Mouse (Mus musculus) hindbrain, embryonic 11.5 days (tissue): ENCODE measurements around the gene Mgat3. TPM values are rescaled to one million over a fixed set of nuclear protein-coding genes. Genes with fewer than 3 reads are reported as not detected.

Experiments used
- ATAC-seq: fragments of 200-750 bp; cut with Nextera tagmentation; 2 replicates; pipeline ENCODE4 v1.8.0; 2017; ENCODE audit warnings: mild to moderate bottlenecking, moderate TSS enrichment, moderate library complexity; ENCODE audit not compliant: low FRiP score
- DNase-seq: peaks from one replicate; pipeline ENCODE4 v3.0.0-alpha.2; 2015; ENCODE audit warnings: low spot score
- H3K27ac ChIP-seq: fragments of 300-500 bp; sonication (generic); 2 replicates; pipeline ENCODE4 v1.5.1; 2014; ENCODE audit warnings: mild to moderate bottlenecking, low read depth, low read length
- H3K27me3 ChIP-seq: fragments of 300-500 bp; sonication (generic); 2 replicates; pipeline ENCODE4 v1.6.1; 2014; ENCODE audit warnings: mild to moderate bottlenecking, low read length, moderate library complexity, mixed read lengths; ENCODE audit not compliant: control insufficient read depth, insufficient read depth
- H3K36me3 ChIP-seq: fragments of 300-500 bp; sonication (generic); 2 replicates; pipeline ENCODE4 v1.6.1; 2014; ENCODE audit warnings: mild to moderate bottlenecking, low read length, moderate library complexity, mixed read lengths; ENCODE audit not compliant: control insufficient read depth, insufficient read depth
- H3K4me1 ChIP-seq: fragments of 300-500 bp; sonication (generic); replicated peaks from 2 replicates; pipeline ENCODE4 v1.6.1; 2014; ENCODE audit warnings: low read length, mixed read lengths; ENCODE audit not compliant: control insufficient read depth, insufficient read depth
- H3K4me2 ChIP-seq: fragments of 300-500 bp; sonication (generic); replicated peaks from 2 replicates; pipeline ENCODE4 v1.6.1; 2014; ENCODE audit warnings: mild to moderate bottlenecking, low read depth, low read length
- H3K4me3 ChIP-seq: fragments of 300-500 bp; sonication (generic); 2 replicates; pipeline ENCODE4 v1.5.1; 2014; ENCODE audit warnings: low read depth, low read length
- H3K9ac ChIP-seq: fragments of 300-500 bp; sonication (generic); 2 replicates; pipeline ENCODE4 v1.6.1; 2014; ENCODE audit warnings: low read depth, low read length
- H3K9me3 ChIP-seq: fragments of 300-500 bp; sonication (generic); 2 replicates; pipeline ENCODE4 v1.6.1; 2016; ENCODE audit warnings: low read length; ENCODE audit not compliant: control insufficient read depth
- WGBS: fragments of 180-500 bp; shearing (Covaris S2); extraction: QIAGEN DNeasy Blood & Tissue Kit; methylation state at CpG from one replicate; pipeline ENCODE4 v1.1.7; 2014; 5-methylcytosine and 5-hydroxymethylcytosine counted together
- polyA plus RNA-seq: library from polyadenylated mRNA; unstranded; fragments of >200 nt; fragmentation: Nextera tagmentation; extraction: Ambion mirVana; gene quantifications from 2 replicates; pipeline ENCODE4 v1.2.1, GENCODE M21; 2014

The Mgat3 gene
- polyA plus RNA-seq, 1 experiment from 2014 or later: 9.8 TPM

GRCm38 (mm10) chr15:80215716-80216479 is 42.4 kb downstream of the Mgat3 start:
- H3K9me3 ChIP-seq: no peaks in the 10 kb centered on the region
- ATAC-seq (no peak), DNase-seq (peak; percentile 41)
- H3K27ac ChIP-seq: no peak overlapping the region
- H3K27me3 ChIP-seq: no peaks in the 10 kb centered on the region
- no peak overlapping the region for H3K4me3 ChIP-seq
- no peak overlapping the region for H3K9ac ChIP-seq
- peaks cover 7% of the 10 kb centered on the region; the same call in 1 of the 2 replicates for H3K36me3 ChIP-seq
- 22% methylated on average over 10 of the region's 10 CpGs for WGBS
- no peaks in the 10 kb centered on the region for H3K4me1 ChIP-seq
- no peak overlapping the region for H3K4me2 ChIP-seq

GRCm38 (mm10) chr15:80216480-80216820 is 42.9 kb downstream of the Mgat3 start:
- ATAC-seq (no peak), DNase-seq (no peak)
- H3K4me1 ChIP-seq: no peaks in the 10 kb centered on the region
- H3K9me3 ChIP-seq: no peaks in the 10 kb centered on the region
- WGBS: 65% methylated on average over 9 of the region's 9 CpGs
- H3K4me3 ChIP-seq: no peak overlapping the region
- no peak overlapping the region for H3K4me2 ChIP-seq
- no peaks in the 10 kb centered on the region for H3K27me3 ChIP-seq
- H3K36me3 ChIP-seq: peaks cover 2% of the 10 kb centered on the region; the same call in 1 of the 2 replicates
- H3K27ac ChIP-seq: no peak overlapping the region
- no peak overlapping the region for H3K9ac ChIP-seq

DNA sequence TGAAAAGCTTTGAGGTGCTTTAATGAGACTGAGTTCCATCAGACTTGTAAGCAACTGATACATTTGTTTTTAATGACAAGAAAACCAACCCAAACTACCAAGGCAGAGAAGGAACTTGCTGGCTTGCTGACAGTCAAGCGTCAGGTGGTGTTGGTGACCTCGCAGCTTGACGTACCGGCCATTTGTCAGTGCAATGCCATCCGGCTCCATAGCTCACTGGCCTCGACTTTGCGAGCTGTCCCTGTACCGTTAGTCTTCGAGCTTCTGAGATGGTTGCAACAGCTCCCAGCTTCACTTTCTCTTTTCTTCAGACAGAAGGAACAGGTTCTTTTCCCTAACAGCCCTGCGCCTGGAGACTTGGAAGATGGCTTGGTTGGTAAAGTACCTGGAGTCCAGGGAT is 44.0 kb downstream of the Mgat3 start:
- no peak overlapping the region for H3K4me2 ChIP-seq
- H3K9ac ChIP-seq: no peak overlapping the region
- no peak overlapping the region for H3K4me3 ChIP-seq
- no peak overlapping the region for H3K27ac ChIP-seq
- peaks cover 2% of the 10 kb centered on the region; the same call in 1 of the 2 replicates for H3K36me3 ChIP-seq
- no peaks in the 10 kb centered on the region for H3K27me3 ChIP-seq
- DNase-seq (no peak), ATAC-seq (no peak)
- no peaks in the 10 kb centered on the region for H3K9me3 ChIP-seq
- H3K4me1 ChIP-seq: no peaks in the 10 kb centered on the region
- WGBS: 90% methylated on average over 10 of the region's 10 CpGs

DNA sequence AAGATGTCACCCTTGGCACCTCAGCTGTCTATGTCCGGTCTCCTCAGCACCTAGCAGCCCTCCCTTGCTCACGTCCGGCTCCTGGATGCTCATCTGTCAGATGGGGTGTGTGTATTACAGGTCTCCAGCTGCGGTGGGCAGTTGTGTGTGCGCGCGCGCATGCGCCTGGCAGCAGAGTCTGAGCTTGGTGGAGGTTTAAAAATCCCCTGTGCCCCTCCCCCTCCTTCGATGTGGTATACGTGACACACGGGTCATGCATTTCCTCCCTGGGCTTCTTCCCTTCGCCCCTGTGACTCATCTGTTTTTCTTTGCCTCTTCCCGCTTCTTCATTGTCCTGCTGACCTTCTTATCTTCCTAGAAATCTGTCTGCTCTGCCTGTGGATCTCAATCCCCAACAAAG is 45.7 kb downstream of the Mgat3 start:
- Histone ChIP-seq H3K27me3 (no peaks in the 10 kb centered on the region), H3K27ac (no peak overlapping the region), H3K4me3 (no peak overlapping the region), H3K4me1 (no peaks in the 10 kb centered on the region), H3K4me2 (no peak overlapping the region), H3K9ac (0 out of 2 replicates have a peak overlapping the region, but pooled peaks have one; percentile 11), H3K9me3 (no peaks in the 10 kb centered on the region), H3K36me3 (no peaks in the 10 kb centered on the region)
- ATAC-seq (no peak), DNase-seq (peak; percentile 25)
- 46% methylated on average over 14 of the region's 14 CpGs for WGBS

DNA sequence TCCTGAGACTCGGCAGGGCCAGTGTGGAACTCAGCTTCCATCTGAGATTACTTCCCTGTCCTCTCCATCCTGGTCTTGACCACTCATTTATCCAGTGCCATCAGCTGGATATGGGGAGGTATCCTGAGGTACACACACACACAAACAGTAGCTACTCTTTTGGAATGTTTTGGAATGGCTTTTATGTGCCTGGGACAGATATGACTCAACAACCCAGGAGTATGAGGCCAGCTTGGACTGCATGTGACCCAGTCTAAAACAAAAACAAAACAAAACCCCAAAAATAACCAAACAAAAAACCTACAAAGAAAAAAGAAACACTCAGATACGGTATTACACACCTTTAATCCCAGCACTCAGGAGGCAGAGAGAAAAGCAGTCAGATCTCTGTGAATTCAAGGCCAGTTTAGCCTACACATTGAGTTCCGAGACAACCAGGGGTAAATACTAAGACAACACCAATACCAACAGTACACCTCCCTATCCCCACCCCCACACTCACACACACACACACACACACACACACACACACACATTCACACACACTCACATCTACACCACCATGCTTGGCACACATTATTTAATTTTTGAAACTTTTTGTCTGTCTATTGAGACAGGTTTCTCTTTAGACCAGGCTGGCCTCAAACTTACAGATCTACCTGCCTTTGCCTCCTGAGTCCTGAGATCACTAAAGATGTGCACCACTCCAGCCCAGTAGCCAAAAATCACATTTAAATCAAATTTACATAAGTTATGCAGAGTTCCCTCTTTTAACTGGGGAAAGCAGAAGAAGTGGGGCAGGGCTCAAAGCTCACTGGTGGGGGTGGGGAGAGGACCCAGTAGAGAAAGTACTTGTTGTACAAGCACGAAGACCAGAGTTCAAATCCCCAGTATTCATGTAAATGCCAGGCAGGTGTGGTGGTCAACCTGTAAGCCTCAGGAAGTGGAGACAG is 46.5 kb downstream of the Mgat3 start:
- H3K27ac ChIP-seq: no peak overlapping the region
- ATAC-seq: no peak
- 71% methylated on average over 4 of the region's 4 CpGs for WGBS

GRCm38 (mm10) chr15:80221031-80221430 is 47.5 kb downstream of the Mgat3 start:
- Histone ChIP-seq H3K9ac (no peak overlapping the region), H3K9me3 (no peaks in the 10 kb centered on the region), H3K4me1 (no peaks in the 10 kb centered on the region), H3K27ac (no peak overlapping the region), H3K36me3 (no peaks in the 10 kb centered on the region), H3K4me3 (no peak overlapping the region), H3K4me2 (no peak overlapping the region), H3K27me3 (no peaks in the 10 kb centered on the region)
- WGBS: 72% methylated on average over 8 of the region's 8 CpGs
- no peak for ATAC-seq
- DNase-seq: no peak

More for the DNA sequence above, 46.5 kb downstream of the Mgat3 start:
- no peak for DNase-seq
- Histone ChIP-seq H3K4me2 (no peak overlapping the region), H3K4me1 (no peaks in the 10 kb centered on the region), H3K36me3 (no peaks in the 10 kb centered on the region), H3K9me3 (no peaks in the 10 kb centered on the region), H3K27me3 (no peaks in the 10 kb centered on the region), H3K9ac (no peak overlapping the region), H3K4me3 (no peak overlapping the region)

GRCm38 (mm10) chr15:80223751-80224150 is 50.2 kb downstream of the Mgat3 start:
- ATAC-seq: no peak
- H3K36me3 ChIP-seq: no peaks in the 10 kb centered on the region
- no peak overlapping the region for H3K4me2 ChIP-seq
- no peak overlapping the region for H3K9ac ChIP-seq
- no peak overlapping the region for H3K4me3 ChIP-seq
- WGBS: 87% methylated on average over 7 of the region's 7 CpGs
- H3K27ac ChIP-seq: no peak overlapping the region
- no peaks in the 10 kb centered on the region for H3K9me3 ChIP-seq
- H3K4me1 ChIP-seq: no peaks in the 10 kb centered on the region
- DNase-seq: no peak
- H3K27me3 ChIP-seq: no peaks in the 10 kb centered on the region

DNA sequence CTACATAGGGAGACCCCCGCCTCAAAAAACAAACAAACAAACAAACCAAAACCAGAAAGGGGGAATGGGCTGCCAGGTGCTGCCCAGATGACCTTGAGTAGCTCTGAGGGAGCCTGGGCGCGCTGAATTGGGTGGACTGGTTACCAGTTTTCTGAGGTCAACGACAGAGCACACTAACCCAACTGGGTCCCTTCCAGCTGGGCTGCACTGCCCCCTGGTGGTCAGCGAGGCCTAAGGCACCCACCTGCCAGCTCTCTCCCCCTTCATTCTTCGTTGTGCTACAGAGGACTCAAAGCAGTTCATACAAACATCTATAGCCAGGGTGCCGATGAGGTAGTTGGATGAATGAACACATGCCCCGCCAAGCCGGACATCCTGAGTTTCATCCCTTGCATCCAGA is 51.7 kb downstream of the Mgat3 start:
- ATAC-seq: no peak; the same call in 1 of the 2 replicates

More for the DNA sequence above, 51.7 kb downstream of the Mgat3 start:
- Histone ChIP-seq H3K4me3 (no peak overlapping the region), H3K27me3 (no peaks in the 10 kb centered on the region), H3K4me2 (no peak overlapping the region), H3K9me3 (no peaks in the 10 kb centered on the region), H3K9ac (no peak overlapping the region), H3K27ac (no peak overlapping the region), H3K4me1 (no peaks in the 10 kb centered on the region), H3K36me3 (no peaks in the 10 kb centered on the region)
- 26% methylated on average over 9 of the region's 9 CpGs for WGBS
- DNase-seq: peak; percentile 84
